Mouse (Mus musculus): ENCODE results near the gene Cdh18. TPM values are rescaled to one million over a fixed set of nuclear protein-coding genes. Genes with fewer than 3 reads are reported as not detected.
"Not testable (repeated sequence)": the region's sequence is repeated elsewhere in the genome, so short reads cannot be mapped to it uniquely, and the experiment has no call there.

Cdh18 gene
- polyA plus RNA-seq, 1 experiment from 2014 or later: 0.52 TPM

GRCm38 (mm10) chr15:23096601-23097000 is 547.8 kb downstream of the Cdh18 start:
- Histone ChIP-seq H3K27ac (no peak overlapping the region), H3K36me3 (no peaks in the 10 kb centered on the region), H3K9ac (no peak overlapping the region), H3K27me3 (no peaks in the 10 kb centered on the region), H3K4me1 (no peaks in the 10 kb centered on the region), H3K4me2 (no peak overlapping the region), H3K9me3 (replicated peaks) (no peaks in the 10 kb centered on the region), H3K4me3 (replicated peaks) (no peak overlapping the region)
- ATAC-seq (replicated peaks; ENCODE audit: low FRiP score): no peak
- 84% methylated on average over 5 of the region's 5 CpGs for WGBS

- Histone ChIP-seq H3K9ac (no peak overlapping the region), H3K27ac (no peak overlapping the region), H3K9me3 (replicated peaks) (no peaks in the 10 kb centered on the region), H3K4me3 (replicated peaks) (no peak overlapping the region), H3K4me1 (no peaks in the 10 kb centered on the region), H3K36me3 (no peaks in the 10 kb centered on the region), H3K27me3 (no peaks in the 10 kb centered on the region), H3K4me2 (no peak overlapping the region)
- ATAC-seq (replicated peaks; ENCODE audit: low FRiP score): peak; percentile 74
- WGBS: 38% methylated on average over 5 of the region's 5 CpGs
These were observed 556.0 kb downstream of the Cdh18 start for GRCm38 (mm10) chr15:23104668-23105380.

GRCm38 (mm10) chr15:23134950-23135715 is 586.3 kb downstream of the Cdh18 start:
- ATAC-seq (replicated peaks; ENCODE audit: low FRiP score): no peak
- no peaks in the 10 kb centered on the region for H3K27me3 ChIP-seq
- no peak overlapping the region for H3K4me2 ChIP-seq
- H3K4me1 ChIP-seq: no peaks in the 10 kb centered on the region
- no peaks in the 10 kb centered on the region for H3K9me3 ChIP-seq (replicated peaks)
- H3K9ac ChIP-seq: no peak overlapping the region
- 80% methylated on average over 6 of the region's 6 CpGs for WGBS
- H3K27ac ChIP-seq: no peak overlapping the region
- H3K36me3 ChIP-seq: no peaks in the 10 kb centered on the region
- no peak overlapping the region for H3K4me3 ChIP-seq (replicated peaks)

- ATAC-seq (replicated peaks; ENCODE audit: low FRiP score): no peak
- Histone ChIP-seq H3K9ac (no peak overlapping the region), H3K27me3 (no peaks in the 10 kb centered on the region), H3K36me3 (no peaks in the 10 kb centered on the region), H3K4me2 (no peak overlapping the region), H3K27ac (no peak overlapping the region), H3K4me1 (no peaks in the 10 kb centered on the region), H3K4me3 (replicated peaks) (no peak overlapping the region), H3K9me3 (replicated peaks) (no peaks in the 10 kb centered on the region)
- WGBS: 85% methylated on average over 3 of the region's 3 CpGs
These were observed 588.1 kb downstream of the Cdh18 start for GRCm38 (mm10) chr15:23136971-23137370.

- 40% methylated on average over 1 of the region's 1 CpGs for whole genome bisulfite sequencing
- H3K36me3 ChIP-seq; ATAC-seq (replicated peaks; ENCODE audit: low FRiP score): not testable (repeated sequence)
These were observed 594.1 kb downstream of the Cdh18 start for GRCm38 (mm10) chr15:23142907-23143306.

GRCm38 (mm10) chr15:23155883-23156282 is 607.1 kb downstream of the Cdh18 start:
- no peak overlapping the region for H3K4me3 ChIP-seq (replicated peaks)
- no peaks in the 10 kb centered on the region for H3K27me3 ChIP-seq
- no peaks in the 10 kb centered on the region for H3K4me1 ChIP-seq
- H3K4me2 ChIP-seq: no peak overlapping the region
- H3K36me3 ChIP-seq: no peaks in the 10 kb centered on the region
- H3K9me3 ChIP-seq (replicated peaks): no peaks in the 10 kb centered on the region
- H3K27ac ChIP-seq: no peak overlapping the region
- no peak for ATAC-seq (replicated peaks; ENCODE audit: low FRiP score)
- WGBS: 81% methylated on average over 2 of the region's 2 CpGs
- no peak overlapping the region for H3K9ac ChIP-seq

More at GRCm38 (mm10) chr15:23142907-23143306, 594.1 kb downstream of the Cdh18 start:
- H3K9me3 ChIP-seq (replicated peaks); H3K27me3 ChIP-seq; H3K4me2 ChIP-seq; H3K4me3 ChIP-seq (replicated peaks); H3K27ac ChIP-seq; H3K4me1 ChIP-seq; H3K9ac ChIP-seq: not testable (repeated sequence)

- Histone ChIP-seq H3K27me3 (no peaks in the 10 kb centered on the region), H3K4me2 (no peak overlapping the region), H3K36me3 (no peaks in the 10 kb centered on the region), H3K4me3 (replicated peaks) (no peak overlapping the region), H3K4me1 (no peaks in the 10 kb centered on the region), H3K9ac (no peak overlapping the region), H3K9me3 (replicated peaks) (no peaks in the 10 kb centered on the region), H3K27ac (no peak overlapping the region)
- 87% methylated on average over 4 of the region's 4 CpGs for WGBS
- ATAC-seq (replicated peaks; ENCODE audit: low FRiP score): no peak
These were observed 616.0 kb downstream of the Cdh18 start for GRCm38 (mm10) chr15:23164869-23165268.

- Histone ChIP-seq H3K27ac (no peak overlapping the region), H3K9ac (no peak overlapping the region), H3K4me1 (no peaks in the 10 kb centered on the region), H3K9me3 (replicated peaks) (no peaks in the 10 kb centered on the region), H3K4me3 (replicated peaks) (no peak overlapping the region), H3K4me2 (no peak overlapping the region), H3K36me3 (no peaks in the 10 kb centered on the region), H3K27me3 (no peaks in the 10 kb centered on the region)
- no peak for ATAC-seq (replicated peaks; ENCODE audit: low FRiP score)
- WGBS: 56% methylated on average over 5 of the region's 5 CpGs
These were observed 625.8 kb downstream of the Cdh18 start for GRCm38 (mm10) chr15:23174623-23175022.

- Histone ChIP-seq H3K36me3 (no peaks in the 10 kb centered on the region), H3K27me3 (no peaks in the 10 kb centered on the region), H3K9me3 (replicated peaks) (no peaks in the 10 kb centered on the region), H3K4me3 (replicated peaks) (no peak overlapping the region), H3K9ac (no peak overlapping the region), H3K27ac (no peak overlapping the region), H3K4me2 (no peak overlapping the region), H3K4me1 (no peaks in the 10 kb centered on the region)
- 84% methylated on average over 3 of the region's 3 CpGs for WGBS
- ATAC-seq (replicated peaks; ENCODE audit: low FRiP score): no peak
These were observed 663.2 kb downstream of the Cdh18 start for GRCm38 (mm10) chr15:23212068-23212467.

- no peak for ATAC-seq (replicated peaks; ENCODE audit: low FRiP score)
- 70% methylated on average over 2 of the region's 2 CpGs for WGBS
- H3K4me2 ChIP-seq: no peak overlapping the region
- H3K27ac ChIP-seq: no peak overlapping the region
- H3K27me3 ChIP-seq: no peaks in the 10 kb centered on the region
- H3K9ac ChIP-seq: no peak overlapping the region
- no peaks in the 10 kb centered on the region for H3K4me1 ChIP-seq
- no peaks in the 10 kb centered on the region for H3K9me3 ChIP-seq (replicated peaks)
- no peaks in the 10 kb centered on the region for H3K36me3 ChIP-seq
- no peak overlapping the region for H3K4me3 ChIP-seq (replicated peaks)
These were observed 681.8 kb downstream of the Cdh18 start for GRCm38 (mm10) chr15:23230616-23231015.

- no peak overlapping the region for H3K27ac ChIP-seq
- H3K9ac ChIP-seq: no peak overlapping the region
- 71% methylated on average over 5 of the region's 5 CpGs for WGBS
- no peak overlapping the region for H3K4me3 ChIP-seq (replicated peaks)
- no peak for ATAC-seq (replicated peaks; ENCODE audit: low FRiP score)
- H3K4me2 ChIP-seq: no peak overlapping the region
- H3K36me3 ChIP-seq: no peaks in the 10 kb centered on the region
- no peaks in the 10 kb centered on the region for H3K27me3 ChIP-seq
- no peaks in the 10 kb centered on the region for H3K9me3 ChIP-seq (replicated peaks)
- no peaks in the 10 kb centered on the region for H3K4me1 ChIP-seq
These were observed 709.1 kb downstream of the Cdh18 start for GRCm38 (mm10) chr15:23257751-23258440.

GRCm38 (mm10) chr15:23278421-23278820 is 729.6 kb downstream of the Cdh18 start:
- 47% methylated on average over 4 of the region's 4 CpGs for WGBS
- peak; percentile 75; the same call in 1 of the 2 replicates for ATAC-seq (replicated peaks; ENCODE audit: low FRiP score)
- no peaks in the 10 kb centered on the region for H3K36me3 ChIP-seq

More at GRCm38 (mm10) chr15:23278421-23278820, 729.6 kb downstream of the Cdh18 start:
- Histone ChIP-seq H3K4me2 (no peak overlapping the region), H3K9ac (no peak overlapping the region), H3K4me3 (replicated peaks) (no peak overlapping the region), H3K27me3 (no peaks in the 10 kb centered on the region), H3K9me3 (replicated peaks) (no peaks in the 10 kb centered on the region), H3K4me1 (no peaks in the 10 kb centered on the region), H3K27ac (no peak overlapping the region)
